Mouse (Mus musculus) stomach, postnatal 0 days (tissue): ENCODE measurements around the gene Slc35f5.

Experiments
- CTCF ChIP-seq: IDR thresholded peaks from 2 replicates; pipeline ENCODE4 v1.5.1; 2016; ENCODE audit warnings: antibody characterized with exemption, low read depth, mild to moderate bottlenecking, moderate library complexity
- EP300 ChIP-seq: optimal IDR thresholded peaks from 2 replicates; pipeline ENCODE3; 2016; ENCODE audit warnings: antibody characterized with exemption

- TF ChIP-seq EP300: no peak
- no peak for TF ChIP-seq CTCF
Observed at GRCm38 (mm10) chr1:125643643-125644042, 83.2 kb downstream of the Slc35f5 start.
